Mouse (Mus musculus) bone marrow macrophage, adult 2 months (primary cell): Measurements from ENCODE around the gene Stra6l.

Source experiments
- CTCF ChIP-seq: IDR thresholded peaks from 2 replicates; pipeline ENCODE4 v1.5.1; 2012; ENCODE audit warnings: low read depth, mild to moderate bottlenecking, low read length, moderate library complexity
- POLR2A ChIP-seq: IDR thresholded peaks from 2 replicates; pipeline ENCODE4 v1.6.1; 2012; ENCODE audit warnings: mild to moderate bottlenecking, low read depth, low read length, borderline replicate concordance

- TF ChIP-seq CTCF: no peak
- no peak for TF ChIP-seq POLR2A
Measured at GRCm38 (mm10) chr4:45909924-45910323, 61.5 kb downstream of the Stra6l start.
